Mouse (Mus musculus) retina, postnatal 7 days (tissue): ENCODE results near the gene Crisp2.
"Not testable (repeated sequence)": the region's sequence is repeated elsewhere in the genome, so short reads cannot be mapped to it uniquely, and the experiment has no call there.

Experiments
- DNase-seq: peaks from one replicate; pipeline ENCODE4 v3.0.0-alpha.2; 2012; ENCODE audit warnings: low read depth, low spot score

Gene Crisp2

GRCm38 (mm10) chr17:40806953-40807572 lies at the start of gene Crisp2:
TSS of gene Crisp2 (minus strand) at chr17:40807003.
- DNase-seq: no peak

GRCm38 (mm10) chr17:40855065-40855464 lies 48.3 kb upstream of the Crisp2 start:
- no peak for DNase-seq

GRCm38 (mm10) chr17:40837308-40837707 lies 30.5 kb upstream of the Crisp2 start:
- DNase-seq: peak; percentile 37

GRCm38 (mm10) chr17:40831870-40832269 lies 25.1 kb upstream of the Crisp2 start:
- DNase-seq: no peak

- DNase-seq: peak; percentile 43
Observed at GRCm38 (mm10) chr17:40824549-40824948, 17.7 kb upstream of the Crisp2 start.

GRCm38 (mm10) chr17:40823817-40824216 lies 17.0 kb upstream of the Crisp2 start:
- peak; percentile 6 for DNase-seq

- no peak for DNase-seq
Observed at GRCm38 (mm10) chr17:40821477-40821876, 14.7 kb upstream of the Crisp2 start.

GRCm38 (mm10) chr17:40817340-40817943 lies 10.6 kb upstream of the Crisp2 start:
- DNase-seq: no peak

GRCm38 (mm10) chr17:40812259-40812658 lies 5.5 kb upstream of the Crisp2 start:
- no peak for DNase-seq

- no peak for DNase-seq
Observed at GRCm38 (mm10) chr17:40811560-40811959, 4.8 kb upstream of the Crisp2 start.

- DNase-seq: no peak
Observed at GRCm38 (mm10) chr17:40810934-40811333, 4.1 kb upstream of the Crisp2 start, which contains the start of gene Rhag. TSS of gene Rhag (plus strand) at chr17:40811126.

GRCm38 (mm10) chr17:40808071-40808470 lies 1.3 kb upstream of the Crisp2 start:
- DNase-seq: no peak

GRCm38 (mm10) chr17:40806550-40806949 lies 253 bp downstream of the Crisp2 start:
- no peak for DNase-seq

- DNase-seq: no peak
Observed at GRCm38 (mm10) chr17:40802707-40803340, 4.0 kb downstream of the Crisp2 start.

GRCm38 (mm10) chr17:40793921-40794854 lies 12.6 kb downstream of the Crisp2 start:
- no peak for DNase-seq

- no peak for DNase-seq
Observed at GRCm38 (mm10) chr17:40789877-40790276, 16.9 kb downstream of the Crisp2 start.

GRCm38 (mm10) chr17:40767120-40767519 lies 39.7 kb downstream of the Crisp2 start:
- no peak for DNase-seq

GRCm38 (mm10) chr17:40763662-40764061 lies 43.1 kb downstream of the Crisp2 start:
- no peak for DNase-seq

GRCm38 (mm10) chr17:40731724-40732123 lies 75.1 kb downstream of the Crisp2 start:
- no peak for DNase-seq

GRCm38 (mm10) chr17:40731296-40731695 lies 75.5 kb downstream of the Crisp2 start:
- no peak for DNase-seq

- DNase-seq: no peak
Observed at GRCm38 (mm10) chr17:40726820-40727219, 80.0 kb downstream of the Crisp2 start, which contains the start of gene Esp1. TSS of gene Esp1 (plus strand) at chr17:40727120.

GRCm38 (mm10) chr17:40717055-40717454 lies 89.7 kb downstream of the Crisp2 start:
- not testable (repeated sequence) for DNase-seq
